Mouse (Mus musculus) E14TG2a.4 (cell line): ENCODE results near the gene Fezf2.

ENCODE experiments used
- CTCF ChIP-seq: conservative IDR thresholded peaks from 2 replicates; pipeline ENCODE4 v1.5.1; 2014; ENCODE audit warnings: low read length
- NANOG ChIP-seq: IDR thresholded peaks from 2 replicates; pipeline ENCODE4 v1.6.1; 2014; ENCODE audit warnings: borderline replicate concordance, low read length, mixed read lengths
- POU5F1 ChIP-seq: IDR thresholded peaks from 2 replicates; pipeline ENCODE4 v1.6.1; 2014; ENCODE audit warnings: low read length, borderline replicate concordance

- TF ChIP-seq CTCF (no peak), POU5F1 (no peak), NANOG (no peak)
Observed at GRCm38 (mm10) chr14:12387176-12387575, 39.2 kb upstream of the Fezf2 start.
